16 mouse cellular contexts compared by ENCODE assay signal in genomic region chr14:112466305-112466864, GRCm38 (mm10).
"Had no signal": no experiment of that assay in that cellular context is flagged by ENCODE, and none has a peak within 500 bp of the region (broad histone marks: within the 10 kb centered on the region; RNA-seq: fewer than 3 reads in every experiment).

No protein-coding gene starts in this region.

- H3K9me3 ChIP-seq: limb, embryonic 13.5 days; midbrain, embryonic 12.5 days; neural tube, embryonic 13.5 days had no signal

- H3K4me3 ChIP-seq: limb, embryonic 13.5 days; midbrain, embryonic 12.5 days; neural tube, embryonic 13.5 days had no signal

- H3K4me2 ChIP-seq: limb, embryonic 13.5 days; midbrain, embryonic 12.5 days; neural tube, embryonic 13.5 days had no signal

- DNase-seq: kidney, postnatal 36 days; layer of hippocampus, adult 9-11 months; layer of hippocampus, postnatal 36 days; left cerebral cortex, postnatal 4 days; lung, adult 18-20 months; retina, postnatal 1 day; right cerebral cortex, postnatal 4 days; spleen, adult 18-20 months; thymus, adult 18-20 months; thymus, postnatal 14 days had no signal

- H3K9ac ChIP-seq: limb, embryonic 13.5 days; liver, embryonic 14.5 days; midbrain, embryonic 12.5 days; neural tube, embryonic 13.5 days had no signal

- H3K36me3 ChIP-seq: limb, embryonic 13.5 days; midbrain, embryonic 12.5 days; neural tube, embryonic 13.5 days had no signal

- H3K27ac ChIP-seq: kidney, postnatal 0 days; limb, embryonic 13.5 days; liver, embryonic 14.5 days; midbrain, embryonic 12.5 days; neural tube, embryonic 13.5 days had no signal

- H3K27me3 ChIP-seq: limb, embryonic 13.5 days; midbrain, embryonic 12.5 days; neural tube, embryonic 13.5 days had no signal

- H3K4me1 ChIP-seq: limb, embryonic 13.5 days; midbrain, embryonic 12.5 days; neural tube, embryonic 13.5 days had no signal

- ATAC-seq: midbrain, embryonic 16.5 days had no signal
